Mouse (Mus musculus): ENCODE results near the gene Taar7a. TPM values are rescaled to one million over a fixed set of nuclear protein-coding genes. Genes with fewer than 3 reads are reported as not detected.

Gene Taar7a
- not detected for polyA plus RNA-seq (2017; shearing (Covaris generic))

GRCm38 (mm10) chr10:23993381-23993780 lies at the start of gene Taar7a:
Taar7a (minus strand) TSS chr10:23993481.

GRCm38 (mm10) chr10:24037314-24037713 lies 44.0 kb upstream of the Taar7a start, which contains the start of gene Taar7e:
Taar7e (plus strand) TSS chr10:24037614.

GRCm38 (mm10) chr10:24026922-24027321 lies 33.6 kb upstream of the Taar7a start, which contains the start of gene Taar7d:
Taar7d (plus strand) TSS chr10:24027222.

GRCm38 (mm10) chr10:23999639-24000038 lies 6.4 kb upstream of the Taar7a start, which contains the start of gene Taar7b:
Taar7b (plus strand) TSS chr10:23999939.

GRCm38 (mm10) chr10:23985546-23985945 lies 7.7 kb downstream of the Taar7a start, which contains the start of gene Taar6:
Taar6 (minus strand) TSS chr10:23985646.

GRCm38 (mm10) chr10:23970656-23971165 lies 22.6 kb downstream of the Taar7a start, which contains the start of gene Taar5:
Taar5 (plus strand) TSS chr10:23970706.

GRCm38 (mm10) chr10:23960444-23960915 lies 32.8 kb downstream of the Taar7a start, which contains the start of gene Taar4:
Taar4 (plus strand) TSS chr10:23960494.

GRCm38 (mm10) chr10:23949508-23950005 lies 43.7 kb downstream of the Taar7a start, which contains the start of gene Taar3:
Taar3 (plus strand) TSS chr10:23949558.

Other genes starting within 250 kb of the Taar7a start
- 43.5 TPM for gene Rps12, start 206.2 kb downstream of the Taar7a start, polyA plus RNA-seq (2017; shearing (Covaris generic))
- not detected for gene Slc18b1, start 196.5 kb downstream of the Taar7a start, polyA plus RNA-seq (2017; shearing (Covaris generic))
- not detected for gene Vnn3, start 142.0 kb downstream of the Taar7a start, polyA plus RNA-seq (2017; shearing (Covaris generic))
- not detected for gene Vnn1, start 98.8 kb downstream of the Taar7a start, polyA plus RNA-seq (2017; shearing (Covaris generic))
- gene Taar1, start 73.1 kb downstream of the Taar7a start, polyA plus RNA-seq (2017; shearing (Covaris generic)) = not detected
- not detected for gene Taar2, start 54.9 kb downstream of the Taar7a start, polyA plus RNA-seq (2017; shearing (Covaris generic))
- not detected for gene Taar3, start 43.9 kb downstream of the Taar7a start, polyA plus RNA-seq (2017; shearing (Covaris generic))
- not detected for gene Taar4, start 33.0 kb downstream of the Taar7a start, polyA plus RNA-seq (2017; shearing (Covaris generic))
- gene Taar5, start 22.8 kb downstream of the Taar7a start, polyA plus RNA-seq (2017; shearing (Covaris generic)) = not detected
- gene Taar6, start 7.8 kb downstream of the Taar7a start, polyA plus RNA-seq (2017; shearing (Covaris generic)) = not detected
- not detected for gene Taar7b, start 6.5 kb upstream of the Taar7a start, polyA plus RNA-seq (2017; shearing (Covaris generic))
- gene Taar7d, start 33.7 kb upstream of the Taar7a start, polyA plus RNA-seq (2017; shearing (Covaris generic)) = not detected
- not detected for gene Taar7e, start 44.1 kb upstream of the Taar7a start, polyA plus RNA-seq (2017; shearing (Covaris generic))
- not detected for gene Taar7f, start 56.0 kb upstream of the Taar7a start, polyA plus RNA-seq (2017; shearing (Covaris generic))
- not detected for gene Taar8a, start 83.0 kb upstream of the Taar7a start, polyA plus RNA-seq (2017; shearing (Covaris generic))
- not detected for gene Taar8b, start 98.8 kb upstream of the Taar7a start, polyA plus RNA-seq (2017; shearing (Covaris generic))
- gene Taar8c, start 108.4 kb upstream of the Taar7a start, polyA plus RNA-seq (2017; shearing (Covaris generic)) = not detected
- gene Taar9, start 116.1 kb upstream of the Taar7a start, polyA plus RNA-seq (2017; shearing (Covaris generic)) = not detected
- gene Stx7, start 155.8 kb upstream of the Taar7a start, polyA plus RNA-seq (2017; shearing (Covaris generic)) = 22.1 TPM
- gene Moxd1, start 230.0 kb upstream of the Taar7a start, polyA plus RNA-seq (2017; shearing (Covaris generic)) = 0.16 TPM